Mouse (Mus musculus): ENCODE measurements around the gene Slc1a5.

Gene Slc1a5

GRCm38 (mm10) chr7:16819794-16820193, 38.7 kb downstream of the Slc1a5 start:
- no peak for DNase-seq (ENCODE audit: low read depth in 1 of 2, low spot score in 2 of 2)

- no peak for DNase-seq (ENCODE audit: low read depth in 1 of 2, low spot score in 2 of 2)
These were observed 39.2 kb downstream of the Slc1a5 start for GRCm38 (mm10) chr7:16820271-16820763.

GRCm38 (mm10) chr7:16821091-16821490, 40.0 kb downstream of the Slc1a5 start:
- no peak for DNase-seq (ENCODE audit: low read depth in 1 of 2, low spot score in 2 of 2)

- no peak for DNase-seq (ENCODE audit: low read depth in 1 of 2, low spot score in 2 of 2)
These were observed 40.5 kb downstream of the Slc1a5 start for GRCm38 (mm10) chr7:16821669-16822101.

- DNase-seq (ENCODE audit: low read depth in 1 of 2, low spot score in 2 of 2), result no peak
These were observed 42.6 kb downstream of the Slc1a5 start for GRCm38 (mm10) chr7:16823734-16824133.

GRCm38 (mm10) chr7:16825785-16826184, 44.6 kb downstream of the Slc1a5 start:
- DNase-seq (ENCODE audit: low read depth in 1 of 2, low spot score in 2 of 2), result no peak

- no peak for DNase-seq (ENCODE audit: low read depth in 1 of 2, low spot score in 2 of 2)
These were observed 45.4 kb downstream of the Slc1a5 start for GRCm38 (mm10) chr7:16826571-16826970.

GRCm38 (mm10) chr7:16827274-16827673, 46.1 kb downstream of the Slc1a5 start:
- no peak for DNase-seq (ENCODE audit: low read depth in 1 of 2, low spot score in 2 of 2)

GRCm38 (mm10) chr7:16830449-16830848, 49.3 kb downstream of the Slc1a5 start:
- DNase-seq (ENCODE audit: low read depth in 1 of 2, low spot score in 2 of 2), result no peak

GRCm38 (mm10) chr7:16837916-16838803, 57.0 kb downstream of the Slc1a5 start:
- no peak for DNase-seq (ENCODE audit: low read depth in 1 of 2, low spot score in 2 of 2)

GRCm38 (mm10) chr7:16838804-16839426, 57.8 kb downstream of the Slc1a5 start:
- no peak for DNase-seq (ENCODE audit: low read depth in 1 of 2, low spot score in 2 of 2)

- no peak for DNase-seq (ENCODE audit: low read depth in 1 of 2, low spot score in 2 of 2)
These were observed 58.4 kb downstream of the Slc1a5 start for GRCm38 (mm10) chr7:16839427-16840108.

GRCm38 (mm10) chr7:16840109-16840491, 59.0 kb downstream of the Slc1a5 start:
- no peak for DNase-seq (ENCODE audit: low read depth in 1 of 2, low spot score in 2 of 2)

- DNase-seq (ENCODE audit: low read depth in 1 of 2, low spot score in 2 of 2), result no peak
These were observed 59.9 kb downstream of the Slc1a5 start for GRCm38 (mm10) chr7:16841078-16841477.

GRCm38 (mm10) chr7:16841561-16842560, 60.7 kb downstream of the Slc1a5 start:
- no peak for DNase-seq (ENCODE audit: low read depth in 1 of 2, low spot score in 2 of 2)

- DNase-seq (ENCODE audit: low read depth in 1 of 2, low spot score in 2 of 2), result peak; percentile 36 to 76
These were observed 61.5 kb downstream of the Slc1a5 start, which contains the start of gene Prkd2 for GRCm38 (mm10) chr7:16842645-16843063. Gene Prkd2 (plus strand): TSS chr7:16842902.

- no peak for DNase-seq (ENCODE audit: low read depth in 1 of 2, low spot score in 2 of 2)
These were observed 62.5 kb downstream of the Slc1a5 start for GRCm38 (mm10) chr7:16843441-16844171.

GRCm38 (mm10) chr7:16844696-16845071, 63.5 kb downstream of the Slc1a5 start:
- DNase-seq (ENCODE audit: low read depth in 1 of 2, low spot score in 2 of 2), result no peak

- no peak for DNase-seq (ENCODE audit: low read depth in 1 of 2, low spot score in 2 of 2)
These were observed 64.1 kb downstream of the Slc1a5 start for GRCm38 (mm10) chr7:16845072-16845819.

Measured in monocyte, adult 2 months (primary cell).